Mouse (Mus musculus) embryonic facial prominence, embryonic 10.5 days (tissue): Measurements from ENCODE around the gene Tarsl2. TPM values are rescaled to one million over a fixed set of nuclear protein-coding genes. Genes with fewer than 3 reads are reported as not detected.

ENCODE experiments used
- DNase-seq: peaks from one replicate; pipeline ENCODE4 v3.0.0-alpha.2; 2017; ENCODE audit warnings: low spot score
- H3K27ac ChIP-seq: fragments of 300-500 bp; sonication (generic); replicated peaks from 2 replicates; pipeline ENCODE4 v1.5.1; 2016; ENCODE audit warnings: mild to moderate bottlenecking
- H3K27me3 ChIP-seq: fragments of 300-500 bp; sonication (generic); replicated peaks from 2 replicates; pipeline ENCODE4 v1.6.1; 2016; ENCODE audit warnings: low read depth, mild to moderate bottlenecking; ENCODE audit not compliant: poor library complexity, severe bottlenecking
- H3K36me3 ChIP-seq: fragments of 300-500 bp; sonication (generic); replicated peaks from 2 replicates; pipeline ENCODE4 v1.6.1; 2016; ENCODE audit warnings: mild to moderate bottlenecking, moderate library complexity
- H3K4me1 ChIP-seq: fragments of 300-500 bp; sonication (generic); 2 replicates; pipeline ENCODE4 v1.6.1; 2016
- H3K4me3 ChIP-seq: fragments of 300-500 bp; sonication (generic); 2 replicates; pipeline ENCODE4 v1.5.1; 2016; ENCODE audit warnings: mild to moderate bottlenecking, moderate library complexity
- H3K9me3 ChIP-seq: fragments of 300-500 bp; sonication (generic); 2 replicates; pipeline ENCODE4 v1.6.1; 2016; ENCODE audit warnings: mild to moderate bottlenecking
- WGBS: fragments of 180-500 bp; shearing (Covaris S2); methylation state at CpG from one replicate; pipeline ENCODE4 v1.1.7; 2016; 5-methylcytosine and 5-hydroxymethylcytosine counted together
- polyA plus RNA-seq: library from polyadenylated mRNA; unstranded; fragments of >200 nt; fragmentation: Nextera tagmentation; extraction: Ambion mirVana; gene quantifications from 2 replicates; pipeline ENCODE4 v1.2.1, GENCODE M21; 2016

Gene Tarsl2
- polyA plus RNA-seq, 1 experiment from 2014 or later: 6.6 TPM

DNA sequence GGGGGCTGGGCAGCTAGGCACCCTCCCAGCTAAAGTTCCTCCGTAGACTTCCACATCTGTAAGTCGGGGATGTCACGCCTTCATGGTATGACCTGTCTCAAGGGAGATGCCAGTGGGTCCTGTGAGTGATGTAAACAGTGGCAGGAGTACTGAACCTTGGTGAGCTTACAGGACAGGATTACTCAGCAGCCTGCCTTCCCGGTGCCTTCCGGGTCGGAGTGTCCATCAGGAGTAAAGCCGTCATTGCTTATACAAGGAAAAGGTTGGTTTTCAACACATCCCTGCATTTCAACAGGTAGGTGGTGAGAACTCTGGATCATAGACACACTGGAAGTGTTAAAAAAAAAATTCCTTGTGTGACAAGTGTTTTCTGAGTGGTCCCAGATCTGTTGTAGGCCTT is 57.4 kb downstream of the Tarsl2 start:
- Histone ChIP-seq H3K27me3 (no peaks in the 10 kb centered on the region), H3K4me1 (0 out of 2 replicates have a peak, but pooled peaks cover 8% of the 10 kb centered on the region), H3K9me3 (no peaks in the 10 kb centered on the region), H3K4me3 (no peak overlapping the region), H3K27ac (no peak overlapping the region), H3K36me3 (peaks cover 61% of the 10 kb centered on the region)
- no peak for DNase-seq
- WGBS: 94% methylated on average over 7 of the region's 7 CpGs

- H3K36me3 ChIP-seq: peaks cover 33% of the 10 kb centered on the region
- H3K4me3 ChIP-seq: peak overlapping the region; percentile 40
- H3K9me3 ChIP-seq: no peaks in the 10 kb centered on the region
- H3K27me3 ChIP-seq: no peaks in the 10 kb centered on the region
- peak; percentile 85 for DNase-seq
- H3K4me1 ChIP-seq: 0 out of 2 replicates have a peak, but pooled peaks cover 8% of the 10 kb centered on the region
- 13% methylated on average over 10 of the region's 10 CpGs for WGBS
- H3K27ac ChIP-seq: no peak overlapping the region
Measured at GRCm38 (mm10) chr7:65704818-65705242, 60.1 kb downstream of the Tarsl2 start.

DNA sequence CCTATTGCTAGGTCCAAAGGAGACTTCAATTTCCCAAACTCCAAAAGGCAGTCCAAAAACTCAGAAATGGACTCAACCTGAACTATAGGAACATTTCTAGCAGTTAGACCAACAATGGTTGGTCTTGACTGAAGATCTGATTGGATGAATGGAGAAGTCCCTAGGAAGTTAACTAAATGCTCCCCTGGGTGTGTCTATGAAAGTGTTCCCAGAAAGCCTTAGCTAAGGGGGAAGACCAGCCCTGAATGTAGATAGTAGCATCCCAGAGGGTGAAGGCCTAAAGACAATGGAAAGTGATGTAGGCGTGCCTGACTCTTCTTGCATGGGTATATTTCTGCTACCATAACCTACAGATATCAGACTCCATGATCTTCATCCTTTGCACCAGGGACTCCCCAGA is 63.8 kb downstream of the Tarsl2 start:
- Histone ChIP-seq H3K27me3 (0 out of 2 replicates have a peak, but pooled peaks cover 4% of the 10 kb centered on the region), H3K36me3 (no peaks in the 10 kb centered on the region), H3K27ac (no peak overlapping the region), H3K9me3 (no peaks in the 10 kb centered on the region), H3K4me1 (0 out of 2 replicates have a peak, but pooled peaks cover 8% of the 10 kb centered on the region), H3K4me3 (no peak overlapping the region)
- 88% methylated on average over 1 of the region's 1 CpGs for WGBS
- DNase-seq: no peak

DNA sequence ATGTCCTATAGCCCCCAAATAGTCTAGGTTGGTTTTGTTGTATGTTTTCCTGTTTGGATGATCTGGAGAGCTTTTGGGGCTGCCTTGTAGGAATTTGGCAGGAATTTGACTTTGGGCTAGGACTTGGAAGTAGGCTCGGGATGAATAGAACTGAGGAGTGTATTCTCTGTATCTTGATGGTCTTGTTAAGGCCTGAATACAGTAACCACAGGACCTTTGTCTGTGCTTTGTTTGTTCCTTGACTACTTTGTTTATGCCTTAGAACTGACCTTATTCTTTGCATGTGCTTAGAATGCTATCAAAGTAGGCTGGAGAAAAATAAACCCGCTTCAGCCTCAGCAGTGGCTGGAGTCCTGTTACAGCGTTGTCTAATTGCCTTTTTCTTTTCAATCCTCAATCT is 65.6 kb downstream of the Tarsl2 start:
- WGBS: 74% methylated on average over 3 of the region's 3 CpGs
- Histone ChIP-seq H3K9me3 (no peaks in the 10 kb centered on the region), H3K36me3 (no peaks in the 10 kb centered on the region), H3K27me3 (0 out of 2 replicates have a peak, but pooled peaks cover 4% of the 10 kb centered on the region), H3K4me3 (no peak overlapping the region), H3K27ac (no peak overlapping the region), H3K4me1 (0 out of 2 replicates have a peak, but pooled peaks cover 2% of the 10 kb centered on the region)
- DNase-seq: no peak

- Histone ChIP-seq H3K27ac (no peak overlapping the region), H3K9me3 (no peaks in the 10 kb centered on the region), H3K27me3 (0 out of 2 replicates have a peak, but pooled peaks cover 4% of the 10 kb centered on the region), H3K4me3 (no peak overlapping the region), H3K4me1 (no peaks in the 10 kb centered on the region), H3K36me3 (no peaks in the 10 kb centered on the region)
- no peak for DNase-seq
- 61% methylated on average over 5 of the region's 5 CpGs for WGBS
Measured at GRCm38 (mm10) chr7:65713782-65714181, 69.1 kb downstream of the Tarsl2 start.

DNA sequence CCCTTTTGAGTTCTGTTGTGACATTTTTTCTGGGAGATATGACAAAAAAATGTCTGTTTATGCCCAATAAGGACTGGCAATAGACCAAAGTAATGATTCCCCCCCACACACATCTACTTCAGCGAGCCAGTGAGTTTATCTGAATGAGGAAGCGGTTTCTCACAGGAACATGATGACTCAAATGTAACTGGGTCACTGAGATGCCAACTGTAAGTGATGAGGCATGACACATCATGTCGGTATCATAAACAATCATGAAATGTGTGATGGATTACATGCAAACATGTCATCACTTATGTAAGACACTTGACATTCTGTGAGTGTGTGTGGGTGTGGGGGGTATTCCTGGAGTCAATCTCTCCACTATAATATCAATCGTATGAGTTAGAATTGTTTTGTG is 69.6 kb downstream of the Tarsl2 start:
- H3K4me3 ChIP-seq: no peak overlapping the region
- 0 out of 2 replicates have a peak, but pooled peaks cover 4% of the 10 kb centered on the region for H3K27me3 ChIP-seq
- no peaks in the 10 kb centered on the region for H3K4me1 ChIP-seq
- no peak for DNase-seq
- H3K36me3 ChIP-seq: no peaks in the 10 kb centered on the region
- H3K9me3 ChIP-seq: no peaks in the 10 kb centered on the region
- 88% methylated on average over 4 of the region's 4 CpGs for WGBS
- H3K27ac ChIP-seq: no peak overlapping the region

DNA sequence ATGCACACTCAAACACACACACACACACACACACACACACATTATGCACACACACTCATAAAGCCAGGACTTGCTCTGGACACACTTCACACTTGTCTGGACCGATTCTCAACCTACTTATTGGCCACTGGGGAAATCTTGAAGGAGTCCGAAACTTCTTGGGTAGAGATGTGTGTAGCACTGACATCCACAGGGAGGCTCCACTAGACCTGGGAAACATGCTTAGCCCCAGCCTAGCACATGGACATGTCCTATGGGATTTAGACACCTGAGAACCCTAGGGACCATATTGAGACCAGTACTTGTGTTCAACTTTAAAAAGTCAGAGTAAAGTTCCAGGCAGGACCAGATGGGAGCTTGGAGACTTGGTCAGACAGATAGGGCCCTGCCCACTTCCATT is 89.3 kb downstream of the Tarsl2 start:
- Histone ChIP-seq H3K27me3 (no peaks in the 10 kb centered on the region), H3K36me3 (no peaks in the 10 kb centered on the region), H3K4me3 (no peak overlapping the region), H3K9me3 (no peaks in the 10 kb centered on the region), H3K27ac (no peak overlapping the region), H3K4me1 (no peaks in the 10 kb centered on the region)
- no peak for DNase-seq
- 85% methylated on average over 2 of the region's 2 CpGs for WGBS

- Histone ChIP-seq H3K9me3 (no peaks in the 10 kb centered on the region), H3K36me3 (no peaks in the 10 kb centered on the region), H3K27me3 (no peaks in the 10 kb centered on the region), H3K4me1 (no peaks in the 10 kb centered on the region), H3K4me3 (no peak overlapping the region), H3K27ac (no peak overlapping the region)
- no peak for DNase-seq
- 88% methylated on average over 3 of the region's 3 CpGs for WGBS
Measured at GRCm38 (mm10) chr7:65735261-65735660, 90.6 kb downstream of the Tarsl2 start.

GRCm38 (mm10) chr7:65737286-65738040 is 92.8 kb downstream of the Tarsl2 start:
- Histone ChIP-seq H3K9me3 (no peaks in the 10 kb centered on the region), H3K4me3 (no peak overlapping the region), H3K36me3 (no peaks in the 10 kb centered on the region), H3K27ac (no peak overlapping the region), H3K4me1 (no peaks in the 10 kb centered on the region), H3K27me3 (no peaks in the 10 kb centered on the region)
- DNase-seq: no peak
- WGBS: 80% methylated on average over 12 of the region's 12 CpGs

Other genes with a start within 250 kb of the Tarsl2 start
- 23.3 and 24.3 TPM in 2 replicates for gene Tjp1, start 117.1 kb upstream of the Tarsl2 start, polyA plus RNA-seq
- 74.0 and 76.6 TPM in 2 replicates for gene Tm2d3, start 46.3 kb downstream of the Tarsl2 start, polyA plus RNA-seq
- gene Pcsk6, start 216.8 kb downstream of the Tarsl2 start, polyA plus RNA-seq: 1.0 and 1.1 TPM in 2 replicates